In the genomic region with DNA sequence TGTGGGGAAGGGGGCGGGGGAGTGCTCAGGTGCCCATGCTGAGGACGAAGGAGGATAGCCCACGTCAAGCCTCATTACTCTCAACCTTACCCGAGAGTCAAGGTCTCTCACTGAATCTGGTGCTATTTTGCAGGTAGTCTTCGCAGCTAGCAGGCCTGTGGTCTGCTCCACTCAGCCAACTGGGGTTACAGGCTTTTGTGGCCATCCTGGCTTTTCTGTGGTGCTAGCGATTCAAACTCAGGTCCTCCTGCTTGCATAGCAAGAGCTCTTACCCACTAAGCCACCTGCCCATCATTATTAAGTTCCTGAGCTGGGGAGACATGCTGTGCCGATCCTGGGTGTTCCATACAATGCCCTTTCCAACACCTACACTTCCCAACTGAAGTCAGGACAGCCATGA, we compare ENCODE assay signal across 9 mouse cellular contexts. TPM values are rescaled to one million over a fixed set of nuclear protein-coding genes. Genes with fewer than 3 reads are reported as not detected.
DNase-seq lines count a peak whose midpoint lies in the region; ATAC-seq and TF ChIP-seq lines count a peak whose summit lies in the region.
"Had no signal": no experiment of that assay in that cellular context is flagged by ENCODE, and none has a peak within 500 bp of the region (broad histone marks: within the 10 kb centered on the region; RNA-seq: fewer than 3 reads in every experiment).

No protein-coding gene starts in this region.

- WGBS in heart, adult 2 months: 89% methylated on average over 7 of the region's 7 CpGs
- WGBS in forebrain, embryonic 15.5 days: 73% methylated on average over 7 of the region's 7 CpGs

- no peaks in the 10 kb centered on the region for H3K79me2 ChIP-seq in heart, adult 2 months (replicated peaks; ENCODE audit: control insufficient read depth, insufficient read depth, low read length)

- no peak for TF ChIP-seq CTCF in heart, adult 2 months (IDR thresholded peaks at IDR 0.05)
- no peak for TF ChIP-seq CTCF in layer of hippocampus, adult 2 months (conservative IDR thresholded peaks at IDR 0.05)

- no peak overlapping the region for H3K4me2 ChIP-seq in forebrain, embryonic 15.5 days (replicated peaks)
- H3K4me2 ChIP-seq: liver, embryonic 15.5 days had no signal

- DNase-seq in heart, adult 2 months: peak in 1 of 2 experiments; percentile 14
- no peak for DNase-seq in heart, adult 9 months (ENCODE audit: low spot score in 2 of 2)
- no peak for DNase-seq in layer of hippocampus, adult 2 months (ENCODE audit: low spot score in 2 of 2)
- no peak for DNase-seq in layer of hippocampus, adult 9-11 months
- no peak for DNase-seq in ES-E14 (ENCODE audit: low read depth, low spot score)
- no peak for DNase-seq in cerebellum, adult 9-10 months
- no peak for DNase-seq in T-cell, adult 2 months (ENCODE audit: low spot score)

- no peak for TF ChIP-seq EP300 in heart, adult 2 months (IDR thresholded peaks at IDR 0.05; ENCODE audit: insufficient read depth, low read depth, low read length)

- peak overlapping the region; percentile 13; the same call in 1 of the 2 replicates for H3K27ac ChIP-seq in heart, adult 2 months
- peak overlapping the region; percentile 78 for H3K27ac ChIP-seq in layer of hippocampus, adult 2 months
- no peak overlapping the region for H3K27ac ChIP-seq in ES-E14 (ENCODE audit: insufficient read depth, low read depth, low read length, poor library complexity, severe bottlenecking)
- peak overlapping the region; percentile 72 for H3K27ac ChIP-seq in forebrain, embryonic 15.5 days (replicated peaks)
- H3K27ac ChIP-seq: liver, embryonic 15.5 days had no signal

- in situ Hi-C loops in ES-E14 (cut with MboI; ENCODE audit: low sequenced_read_pairs in 2 of 2, unreplicated experiment in 2 of 2): loop anchor here in 1 of 2 experiments (5.0 kb wide), 1 partner anchor 145 kb away; no protein-coding TSS in a partner anchor

- no peaks in the 10 kb centered on the region for H3K27me3 ChIP-seq in heart, adult 2 months (ENCODE audit: control insufficient read depth, insufficient read depth, low read length)
- H3K27me3 ChIP-seq in forebrain, embryonic 15.5 days: no peaks in the 10 kb centered on the region
- H3K27me3 ChIP-seq: liver, embryonic 15.5 days had no signal

- ATAC-seq in forebrain, embryonic 15.5 days (replicated peaks): no peak

- peaks cover 2% of the 10 kb centered on the region; the same call in 1 of the 2 replicates for H3K4me1 ChIP-seq in heart, adult 2 months (ENCODE audit: control insufficient read depth, insufficient read depth, low read length)
- H3K4me1 ChIP-seq in ES-E14 (ENCODE audit: control insufficient read depth in 2 of 2, insufficient read depth in 2 of 2, low read length in 2 of 2, poor library complexity in 1 of 2): peaks cover 7 to 36% of the 10 kb centered on the region in 2 experiments
- peaks cover 42% of the 10 kb centered on the region for H3K4me1 ChIP-seq in forebrain, embryonic 15.5 days
- H3K4me1 ChIP-seq: liver, embryonic 15.5 days had no signal

- intact Hi-C loops in heart, adult 2 months (cut with DNase I): loop anchor here (1.0 to 2.0 kb wide), 2 partner anchors 55 to 141 kb away; a partner anchor contains a TSS

- H3K4me3 ChIP-seq in heart, adult 2 months: no peak overlapping the region
- H3K4me3 ChIP-seq in layer of hippocampus, adult 2 months: no peak overlapping the region
- H3K4me3 ChIP-seq in ES-E14 (ENCODE audit: insufficient read depth in 1 of 2, low read depth in 1 of 2, low read length in 2 of 2, poor library complexity in 1 of 2, severe bottlenecking in 1 of 2): no peak overlapping the region
- H3K4me3 ChIP-seq in forebrain, embryonic 15.5 days: no peak overlapping the region
- H3K4me3 ChIP-seq: liver, embryonic 15.5 days had no signal

- H3K36me3 ChIP-seq in heart, adult 2 months (ENCODE audit: control insufficient read depth, insufficient read depth, low read length): no peaks in the 10 kb centered on the region
- H3K36me3 ChIP-seq in ES-E14 (ENCODE audit: control insufficient read depth, insufficient read depth, low read length, poor library complexity, severe bottlenecking): peaks cover 7% of the 10 kb centered on the region; the same call in 1 of the 2 replicates
- H3K36me3 ChIP-seq in forebrain, embryonic 15.5 days: no peaks in the 10 kb centered on the region
- H3K36me3 ChIP-seq: liver, embryonic 15.5 days had no signal

- no peaks in the 10 kb centered on the region for H3K9me3 ChIP-seq in ES-E14 (ENCODE audit: control insufficient read depth, insufficient read depth, low read depth, low read length)
- no peaks in the 10 kb centered on the region for H3K9me3 ChIP-seq in forebrain, embryonic 15.5 days
- H3K9me3 ChIP-seq: liver, embryonic 15.5 days had no signal

- no peak overlapping the region for H3K9ac ChIP-seq in heart, adult 2 months (ENCODE audit: low read depth, low read length)
- peak overlapping the region; percentile 45 for H3K9ac ChIP-seq in ES-E14 (ENCODE audit: insufficient read depth, low read depth, low read length, poor library complexity, severe bottlenecking)
- peak overlapping the region; percentile 1; the same call in 1 of the 2 replicates for H3K9ac ChIP-seq in forebrain, embryonic 15.5 days (replicated peaks)
- H3K9ac ChIP-seq: liver, embryonic 15.5 days had no signal

- no peak for TF ChIP-seq POLR2A in heart, adult 2 months (IDR thresholded peaks at IDR 0.05; ENCODE audit: insufficient read depth, low read depth, low read length)

TF ChIP-seq in ES-E14, 5 proteins besides CTCF, POLR2A, EP300 and RAD21:
- TF ChIP-seq MAFK (IDR thresholded peaks at IDR 0.05; ENCODE audit: insufficient read depth, low read depth, low read length) (no peak), HCFC1 (IDR thresholded peaks at IDR 0.05; ENCODE audit: borderline replicate concordance, insufficient read depth, low read length) (no peak), ZC3H11A (IDR thresholded peaks at IDR 0.05; ENCODE audit: borderline replicate concordance, low read depth, low read length) (no peak)

RNA-seq across cellular contexts. Expression of a gene that starts 55.7 kb away (rescaled TPM):
- total RNA-seq in heart, adult 2 months (2021): 1 to 10 TPM; 7.1 to 9.8 TPM
- 4.1 and 6.5 TPM in 2 replicates for polyA plus RNA-seq in heart, adult 2 months (2012; rRNA removed)
- total RNA-seq in layer of hippocampus, adult 2 months (2021): 100 to 1,000 TPM; 178 to 186 TPM
- 10.1 and 11.2 TPM in 2 replicates for total RNA-seq in ES-E14 (2012; rRNA removed)
- 139 and 154 TPM in 2 replicates for polyA plus RNA-seq in forebrain, embryonic 15.5 days (2015; fragmentation: Nextera tagmentation; extraction: Ambion mirVana)

Comparison
In these comparisons a context has a peak if more than half of its experiments do, and no peak if none do; other contexts are left out.
1. RNA of a gene that starts 55.7 kb away (total RNA-seq): 178 to 186 TPM in layer of hippocampus, adult 2 months; 10.1 to 11.2 TPM in ES-E14 and 7.1 to 9.8 TPM in heart, adult 2 months; every median in the first group is over 10 times any median in the second.